Mouse (Mus musculus): ENCODE data around the gene Knl1.

DNA sequence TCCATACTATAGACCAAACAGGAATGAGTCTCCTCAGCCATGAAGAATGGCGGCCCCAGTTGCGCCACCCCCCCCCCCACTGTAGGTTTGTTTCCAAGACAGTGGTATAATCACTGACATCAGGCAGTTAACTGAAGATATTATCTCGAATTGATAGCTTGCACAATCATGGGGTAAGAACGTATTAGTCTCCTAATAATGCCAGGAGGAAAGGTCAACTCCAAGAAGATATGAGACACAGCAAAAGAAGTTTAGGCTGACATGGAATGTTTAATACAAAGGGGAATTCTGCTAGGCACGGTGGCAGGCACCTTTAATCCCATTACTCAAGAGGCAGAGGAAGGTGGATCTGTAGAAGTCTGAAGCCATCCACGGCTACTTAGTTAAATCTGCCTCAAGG, 99.5 kb downstream of the Knl1 start:
- TF ChIP-seq POLR2A (IDR thresholded peaks at IDR 0.05; ENCODE audit: borderline replicate concordance, control insufficient read depth, low read depth, low read length) (no peak), CTCF (IDR thresholded peaks at IDR 0.05; ENCODE audit: control insufficient read depth, insufficient read depth, low read length) (no peak)

Data from bone marrow, adult 2 months (tissue).